Mouse (Mus musculus): ENCODE measurements around the gene H1foo. TPM values are rescaled to one million over a fixed set of nuclear protein-coding genes. Genes with fewer than 3 reads are reported as not detected.
A peak's percentile ranks its signal among the peaks of the same experiment; 100 is the strongest.

The H1foo gene
- polyA plus RNA-seq, 1 experiment from 2014 or later = not detected

DNA sequence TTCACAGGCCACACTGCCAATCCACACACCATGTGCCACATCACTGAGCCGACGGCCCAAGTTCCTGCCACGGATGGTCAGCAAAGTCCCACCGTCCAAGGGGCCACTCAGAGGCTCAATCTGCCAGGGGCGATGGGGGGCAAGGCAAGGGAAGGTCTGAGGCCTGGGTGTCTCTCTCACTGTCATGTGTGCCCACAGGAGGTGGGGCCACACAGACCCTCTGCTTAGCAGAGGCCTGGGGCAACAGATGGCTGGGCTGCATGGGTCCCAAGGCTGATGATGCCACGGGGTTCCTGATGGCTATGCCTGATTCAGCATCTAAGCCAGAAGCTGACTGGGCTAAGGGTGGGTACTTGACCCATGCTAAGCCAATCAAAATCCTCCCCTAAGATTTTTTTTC, 24.0 kb downstream of the H1foo start:
- no peaks in the 10 kb centered on the region for H3K4me1 ChIP-seq (replicated peaks; ENCODE audit: control insufficient read depth, insufficient read depth, low read length)
- no peaks in the 10 kb centered on the region for H3K9me3 ChIP-seq (ENCODE audit: control insufficient read depth)
- H3K27ac ChIP-seq (ENCODE audit: low read depth, low read length) = no peak overlapping the region; the same call in 1 of the 2 replicates
- WGBS = 90% methylated on average over 6 of the region's 6 CpGs
- no peaks in the 10 kb centered on the region for H3K27me3 ChIP-seq (replicated peaks; ENCODE audit: control insufficient read depth, insufficient read depth, low read length)
- peaks cover 20% of the 10 kb centered on the region; the same call in 1 of the 2 replicates for H3K36me3 ChIP-seq (ENCODE audit: control insufficient read depth, insufficient read depth)
- TF ChIP-seq CTCF (IDR thresholded peaks at IDR 0.05; ENCODE audit: low read depth) = no peak
- no peak overlapping the region for H3K9ac ChIP-seq (ENCODE audit: low read depth, low read length)
- no peak overlapping the region for H3K4me3 ChIP-seq (ENCODE audit: low read depth, low read length)
- 0 out of 2 replicates have a peak, but pooled peaks have one; percentile 5 for ATAC-seq
- H3K4me2 ChIP-seq (replicated peaks; ENCODE audit: low read depth) = no peak overlapping the region

GRCm38 (mm10) chr6:115969103-115969502, 24.4 kb downstream of the H1foo start:
- TF ChIP-seq CTCF (IDR thresholded peaks at IDR 0.05; ENCODE audit: low read depth) = no peak
- H3K27ac ChIP-seq (ENCODE audit: low read depth, low read length) = no peak overlapping the region
- H3K9me3 ChIP-seq (ENCODE audit: control insufficient read depth) = no peaks in the 10 kb centered on the region
- no peak overlapping the region for H3K4me2 ChIP-seq (replicated peaks; ENCODE audit: low read depth)
- H3K36me3 ChIP-seq (ENCODE audit: control insufficient read depth, insufficient read depth) = peaks cover 20% of the 10 kb centered on the region; the same call in 1 of the 2 replicates
- ATAC-seq = no peak
- 69% methylated on average over 9 of the region's 9 CpGs for WGBS
- H3K4me3 ChIP-seq (ENCODE audit: low read depth, low read length) = no peak overlapping the region
- no peaks in the 10 kb centered on the region for H3K27me3 ChIP-seq (replicated peaks; ENCODE audit: control insufficient read depth, insufficient read depth, low read length)
- no peaks in the 10 kb centered on the region for H3K4me1 ChIP-seq (replicated peaks; ENCODE audit: control insufficient read depth, insufficient read depth, low read length)
- H3K9ac ChIP-seq (ENCODE audit: low read depth, low read length) = no peak overlapping the region

GRCm38 (mm10) chr6:115969952-115970351, 25.2 kb downstream of the H1foo start:
- no peak overlapping the region for H3K4me3 ChIP-seq (ENCODE audit: low read depth, low read length)
- no peak for TF ChIP-seq CTCF (IDR thresholded peaks at IDR 0.05; ENCODE audit: low read depth)
- H3K4me1 ChIP-seq (replicated peaks; ENCODE audit: control insufficient read depth, insufficient read depth, low read length) = no peaks in the 10 kb centered on the region
- peaks cover 23% of the 10 kb centered on the region; the same call in 1 of the 2 replicates for H3K36me3 ChIP-seq (ENCODE audit: control insufficient read depth, insufficient read depth)
- H3K9ac ChIP-seq (ENCODE audit: low read depth, low read length) = no peak overlapping the region
- H3K9me3 ChIP-seq (ENCODE audit: control insufficient read depth) = no peaks in the 10 kb centered on the region
- ATAC-seq = no peak
- H3K27ac ChIP-seq (ENCODE audit: low read depth, low read length) = no peak overlapping the region
- no peak overlapping the region for H3K4me2 ChIP-seq (replicated peaks; ENCODE audit: low read depth)
- H3K27me3 ChIP-seq (replicated peaks; ENCODE audit: control insufficient read depth, insufficient read depth, low read length) = no peaks in the 10 kb centered on the region
- 78% methylated on average over 6 of the region's 6 CpGs for WGBS

GRCm38 (mm10) chr6:115971273-115972060, 26.7 kb downstream of the H1foo start:
- no peak overlapping the region for H3K9ac ChIP-seq (ENCODE audit: low read depth, low read length)
- no peaks in the 10 kb centered on the region for H3K4me1 ChIP-seq (replicated peaks; ENCODE audit: control insufficient read depth, insufficient read depth, low read length)
- no peak overlapping the region for H3K4me3 ChIP-seq (ENCODE audit: low read depth, low read length)
- ATAC-seq = no peak
- 61% methylated on average over 13 of the region's 13 CpGs for WGBS
- no peak overlapping the region for H3K27ac ChIP-seq (ENCODE audit: low read depth, low read length)
- TF ChIP-seq CTCF (IDR thresholded peaks at IDR 0.05; ENCODE audit: low read depth) = no peak
- H3K4me2 ChIP-seq (replicated peaks; ENCODE audit: low read depth) = no peak overlapping the region
- no peaks in the 10 kb centered on the region for H3K9me3 ChIP-seq (ENCODE audit: control insufficient read depth)
- H3K36me3 ChIP-seq (ENCODE audit: control insufficient read depth, insufficient read depth) = peaks cover 20% of the 10 kb centered on the region; the same call in 1 of the 2 replicates
- no peaks in the 10 kb centered on the region for H3K27me3 ChIP-seq (replicated peaks; ENCODE audit: control insufficient read depth, insufficient read depth, low read length)

DNA sequence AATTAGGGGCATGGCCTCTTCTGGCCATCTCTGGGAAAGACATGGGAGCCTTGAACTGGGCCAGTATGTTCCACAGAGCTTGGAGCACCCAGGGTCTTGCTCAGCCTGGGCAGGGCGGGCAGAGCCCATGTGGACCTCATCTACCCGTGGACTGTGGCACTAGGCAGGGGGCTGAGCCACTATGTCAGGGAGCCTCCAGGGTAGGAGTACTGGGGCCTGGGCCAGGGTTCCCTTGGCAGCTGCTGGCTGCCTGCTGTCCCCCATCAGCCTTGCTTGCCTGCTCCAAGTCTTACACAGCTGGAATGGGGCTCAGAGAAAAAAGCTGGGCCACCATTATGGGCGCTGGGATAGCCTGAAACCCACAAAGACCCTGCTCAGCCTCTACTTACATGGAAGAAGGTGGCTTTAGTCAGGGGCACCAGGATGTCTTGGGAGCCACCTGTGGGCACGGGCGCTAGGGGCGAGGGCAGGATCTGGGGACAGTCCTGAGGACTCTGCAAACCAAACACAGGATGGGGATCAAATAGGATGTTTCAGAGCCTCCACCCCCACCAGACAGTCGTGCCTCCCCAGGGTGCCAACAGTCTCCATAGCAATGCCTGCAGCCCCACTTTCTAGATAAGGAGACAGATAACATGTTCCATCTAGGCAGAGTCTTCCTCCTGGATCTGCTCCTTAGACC, 27.5 kb downstream of the H1foo start:
- H3K27me3 ChIP-seq (replicated peaks; ENCODE audit: control insufficient read depth, insufficient read depth, low read length) = no peaks in the 10 kb centered on the region
- H3K4me2 ChIP-seq (replicated peaks; ENCODE audit: low read depth) = no peak overlapping the region
- no peak overlapping the region for H3K9ac ChIP-seq (ENCODE audit: low read depth, low read length)
- peaks cover 17% of the 10 kb centered on the region; the same call in 1 of the 2 replicates for H3K36me3 ChIP-seq (ENCODE audit: control insufficient read depth, insufficient read depth)
- WGBS = 76% methylated on average over 7 of the region's 7 CpGs
- H3K27ac ChIP-seq (ENCODE audit: low read depth, low read length) = no peak overlapping the region
- no peaks in the 10 kb centered on the region for H3K4me1 ChIP-seq (replicated peaks; ENCODE audit: control insufficient read depth, insufficient read depth, low read length)
- no peak for ATAC-seq
- TF ChIP-seq CTCF (IDR thresholded peaks at IDR 0.05; ENCODE audit: low read depth) = no peak
- H3K4me3 ChIP-seq (ENCODE audit: low read depth, low read length) = no peak overlapping the region
- no peaks in the 10 kb centered on the region for H3K9me3 ChIP-seq (ENCODE audit: control insufficient read depth)

- Histone ChIP-seq H3K4me2 (replicated peaks; ENCODE audit: low read depth) (no peak overlapping the region), H3K9me3 (ENCODE audit: control insufficient read depth) (no peaks in the 10 kb centered on the region), H3K4me1 (replicated peaks; ENCODE audit: control insufficient read depth, insufficient read depth, low read length) (no peaks in the 10 kb centered on the region), H3K9ac (ENCODE audit: low read depth, low read length) (no peak overlapping the region), H3K36me3 (ENCODE audit: control insufficient read depth, insufficient read depth) (peaks cover 20% of the 10 kb centered on the region; the same call in 1 of the 2 replicates), H3K27ac (ENCODE audit: low read depth, low read length) (no peak overlapping the region), H3K27me3 (replicated peaks; ENCODE audit: control insufficient read depth, insufficient read depth, low read length) (no peaks in the 10 kb centered on the region), H3K4me3 (ENCODE audit: low read depth, low read length) (no peak overlapping the region)
- no peak for ATAC-seq
- 88% methylated on average over 15 of the region's 15 CpGs for WGBS
- no peak for TF ChIP-seq CTCF (IDR thresholded peaks at IDR 0.05; ENCODE audit: low read depth)
Observed at GRCm38 (mm10) chr6:115973139-115973875, 28.6 kb downstream of the H1foo start.
